Mouse (Mus musculus): ENCODE measurements at regions not wholly inside any gene's neighbourhood (a gene's known extent, or its start where the extent isn't known, plus 50 kb on each side); places are given as distances from the start of the nearest gene placed in this dataset.

DNA sequence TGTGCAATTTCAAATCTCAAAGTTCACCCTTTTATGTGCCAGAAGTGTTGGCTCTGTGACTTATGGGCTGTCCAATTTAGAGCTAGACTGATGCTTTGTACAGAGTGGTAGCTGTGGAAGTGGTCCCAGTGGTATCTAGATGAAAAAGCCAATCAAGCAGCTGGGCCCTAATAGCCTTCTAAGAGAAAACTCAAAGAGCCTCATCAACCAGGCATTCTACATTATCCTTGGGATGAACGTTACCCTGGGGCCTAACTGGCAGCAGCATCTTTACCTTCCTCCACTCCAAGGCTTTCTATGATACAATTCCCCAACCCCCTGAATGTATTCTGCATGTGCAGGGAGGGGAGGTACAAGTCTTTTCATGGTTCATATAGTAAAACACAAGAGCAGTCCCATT, 140.4 kb downstream of the Gm11146 start:
- DNase-seq (ENCODE audit: low read depth, low spot score) = no peak

GRCm38 (mm10) chr16:77459651-77460050, 142.2 kb downstream of the Gm11146 start:
- no peak for DNase-seq (ENCODE audit: low read depth, low spot score)

GRCm38 (mm10) chr16:77444647-77445046, 157.2 kb downstream of the Gm11146 start:
- no peak for DNase-seq (ENCODE audit: low read depth, low spot score)

DNA sequence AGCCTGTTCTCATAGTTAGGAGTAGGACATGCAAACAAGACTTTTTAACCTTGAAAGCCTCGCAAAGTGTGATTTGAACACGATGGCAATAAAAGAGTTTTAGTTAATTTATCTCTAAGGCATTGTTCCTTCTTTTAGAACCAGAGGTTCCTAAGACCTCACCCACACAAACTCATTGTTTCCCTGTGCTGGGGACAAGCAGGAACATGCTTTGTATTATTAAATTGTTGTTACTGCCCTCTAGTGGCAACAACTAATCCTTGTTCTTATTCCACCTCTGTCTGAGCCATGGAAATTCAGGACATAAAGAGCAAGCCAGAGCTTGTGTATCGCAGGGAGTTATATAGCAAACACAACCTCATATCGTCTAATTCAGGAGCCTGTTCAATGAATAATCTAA, 157.9 kb downstream of the Gm11146 start:
- peak; percentile 16 for DNase-seq (ENCODE audit: low read depth, low spot score)

- DNase-seq (ENCODE audit: low read depth, low spot score) = no peak
Measured at GRCm38 (mm10) chr16:77443318-77443717, 158.6 kb downstream of the Gm11146 start.

DNA sequence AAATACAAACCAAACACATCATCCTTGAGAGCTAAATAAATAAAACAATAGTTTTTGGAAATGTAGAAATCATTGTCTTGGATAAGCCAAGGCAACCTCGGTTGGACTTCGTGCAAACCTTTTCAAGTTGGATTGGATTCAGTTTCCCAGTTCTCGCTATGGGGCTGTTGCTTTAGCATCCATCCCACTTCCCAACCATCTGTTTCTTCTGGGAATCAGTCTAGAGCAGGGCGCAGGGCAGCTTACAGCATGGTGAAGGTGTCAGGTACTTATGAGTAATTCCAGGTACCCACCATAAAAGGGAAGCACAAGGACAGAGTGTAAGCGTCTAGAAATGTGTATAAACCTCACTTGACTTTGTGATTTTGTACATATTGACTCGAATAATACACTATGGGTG, 159.0 kb downstream of the Gm11146 start:
- no peak for DNase-seq (ENCODE audit: low read depth, low spot score)

DNA sequence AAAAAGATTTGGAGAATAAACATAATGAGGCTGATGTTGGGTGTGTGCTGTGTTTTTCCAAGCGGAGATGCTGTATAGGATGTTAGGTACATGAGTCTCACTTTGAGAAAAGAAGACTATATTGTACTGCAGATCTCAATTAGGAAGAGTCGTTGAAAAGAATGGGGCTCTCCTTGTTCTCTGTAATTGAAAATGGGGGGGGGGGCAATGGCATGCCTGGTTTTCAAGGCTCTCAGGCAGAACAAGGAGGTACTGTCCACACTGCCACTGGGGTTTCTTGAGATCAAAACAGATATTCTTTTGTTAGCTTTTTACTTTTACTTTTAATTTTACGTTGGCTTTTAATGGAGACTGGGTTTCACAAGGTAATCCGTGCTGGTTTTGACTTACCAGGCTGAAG, 170.5 kb downstream of the Gm11146 start:
- no peak for DNase-seq (ENCODE audit: low read depth, low spot score)

DNA sequence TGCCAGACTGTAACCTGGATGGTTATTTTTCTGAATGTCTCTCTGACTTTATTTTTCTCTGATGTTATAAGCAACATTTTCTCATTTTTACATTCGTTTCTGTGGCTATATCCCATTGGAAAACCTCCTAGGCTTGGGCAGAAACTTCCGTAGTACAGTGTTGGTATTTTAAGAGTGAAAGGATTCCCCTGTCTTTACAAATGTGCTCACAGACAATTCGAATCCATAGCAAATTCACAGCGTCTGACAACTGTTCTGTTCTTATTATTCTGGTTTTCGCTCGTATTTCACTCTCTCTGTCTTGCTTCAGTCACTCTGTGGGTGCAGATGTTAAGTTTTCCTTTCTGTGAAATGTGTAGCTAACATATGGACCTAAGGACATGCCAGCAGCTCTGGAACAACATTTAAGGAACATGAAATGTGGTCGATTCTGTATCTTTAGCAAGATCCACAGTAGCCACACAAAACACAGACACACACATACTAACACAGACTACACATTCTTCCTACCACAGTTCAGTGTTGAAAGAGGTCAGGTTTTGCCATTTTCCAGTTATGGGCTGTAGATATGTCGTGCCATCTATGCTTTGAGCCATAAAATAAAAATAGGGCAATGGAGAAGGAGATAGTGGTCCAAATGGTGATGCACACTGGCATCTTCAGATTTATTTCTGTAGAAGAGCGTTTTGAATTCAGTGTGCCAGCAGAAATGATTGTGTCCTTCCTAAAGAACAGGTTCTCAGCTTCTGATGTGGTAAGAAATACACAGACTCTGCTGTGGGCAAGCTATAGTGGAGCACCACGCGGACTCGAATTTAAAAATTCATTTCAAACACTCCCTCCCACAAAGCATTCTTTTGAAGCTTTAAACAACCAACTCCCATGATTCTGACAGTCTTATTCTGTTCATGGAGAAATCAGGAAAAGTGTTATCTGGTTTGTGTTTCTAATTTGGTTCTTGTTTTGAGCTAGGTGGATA, 179.2 kb downstream of the Gm11146 start:
- no peak for DNase-seq (ENCODE audit: low read depth, low spot score)

DNA sequence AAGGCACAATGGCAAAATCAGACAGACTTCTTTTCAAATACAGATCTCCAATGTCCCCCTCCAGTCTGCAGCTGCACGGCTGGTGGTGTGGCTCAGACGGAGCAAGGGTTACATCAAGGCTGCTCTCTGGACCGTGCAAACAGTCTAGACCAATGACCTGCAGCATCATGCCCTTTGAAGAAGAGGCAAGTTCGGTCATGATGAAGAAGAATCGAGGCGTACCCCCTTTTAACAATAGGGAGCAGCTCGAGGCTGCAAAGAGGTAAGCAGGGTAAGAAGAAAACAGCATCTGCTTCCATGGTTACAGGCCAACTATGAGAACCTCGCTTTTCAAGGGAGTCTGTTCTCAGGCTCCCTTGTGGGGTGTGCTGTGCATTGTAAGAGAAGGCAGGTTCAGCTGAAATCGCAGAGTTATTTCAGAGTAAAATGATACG, 180.3 kb downstream of the Gm11146 start:
- DNase-seq (ENCODE audit: low read depth, low spot score) = no peak

GRCm38 (mm10) chr16:77421001-77421400, 180.9 kb downstream of the Gm11146 start:
- DNase-seq (ENCODE audit: low read depth, low spot score) = no peak

GRCm38 (mm10) chr16:77420136-77420860, 181.6 kb downstream of the Gm11146 start:
- DNase-seq (ENCODE audit: low read depth, low spot score) = no peak

DNA sequence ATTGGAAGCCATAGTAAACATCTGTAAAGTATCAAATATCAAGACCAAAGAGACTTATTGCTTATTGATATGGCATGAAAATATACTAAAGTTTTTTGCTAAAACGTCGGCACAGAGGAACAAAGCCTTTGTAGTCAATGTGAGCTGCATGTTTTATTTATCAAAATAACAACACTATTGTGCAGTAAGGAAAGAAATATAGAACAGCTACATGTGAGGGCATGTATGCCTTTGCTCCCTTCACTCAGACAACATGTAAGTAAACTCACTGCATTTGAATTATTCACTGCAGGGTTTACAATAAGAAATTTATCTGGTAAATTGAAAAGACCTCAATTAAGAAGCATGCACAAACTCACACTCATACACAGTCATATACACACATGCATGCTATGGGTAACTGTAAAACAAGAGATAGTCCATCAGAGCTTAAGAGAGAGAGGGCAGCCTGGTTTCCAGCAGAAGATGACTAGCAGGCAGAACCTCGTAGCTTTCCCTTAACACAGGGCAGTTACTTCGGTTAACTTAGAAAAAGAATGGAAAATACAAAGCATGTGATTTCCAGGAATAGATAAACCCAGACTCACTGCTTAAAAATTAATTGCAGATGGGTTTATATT, 182.7 kb downstream of the Gm11146 start:
- no peak for DNase-seq (ENCODE audit: low read depth, low spot score)

DNA sequence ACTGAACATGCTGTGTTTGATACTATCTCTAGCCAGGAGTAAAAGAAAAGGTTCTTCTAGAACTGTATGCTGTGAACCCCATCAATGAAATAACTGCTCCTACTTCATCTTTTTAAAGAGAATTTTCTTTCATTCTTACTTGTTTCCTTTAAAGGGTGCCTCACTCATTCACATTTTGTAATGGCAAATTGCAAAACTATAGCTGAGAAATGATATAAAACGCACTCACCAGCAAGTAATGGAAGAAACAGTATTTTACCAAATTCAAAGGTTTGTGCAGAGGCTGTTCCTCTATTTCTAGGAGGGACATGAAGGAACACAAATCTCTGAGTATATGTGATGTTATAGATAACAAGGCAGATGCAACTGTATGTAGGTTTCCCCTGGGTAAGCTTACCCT, 183.4 kb downstream of the Gm11146 start:
- DNase-seq (ENCODE audit: low read depth, low spot score) = no peak

GRCm38 (mm10) chr16:77417791-77418190, 184.1 kb downstream of the Gm11146 start:
- DNase-seq (ENCODE audit: low read depth, low spot score) = no peak

GRCm38 (mm10) chr16:77414562-77414961, 187.3 kb downstream of the Gm11146 start:
- DNase-seq (ENCODE audit: low read depth, low spot score) = no peak

DNA sequence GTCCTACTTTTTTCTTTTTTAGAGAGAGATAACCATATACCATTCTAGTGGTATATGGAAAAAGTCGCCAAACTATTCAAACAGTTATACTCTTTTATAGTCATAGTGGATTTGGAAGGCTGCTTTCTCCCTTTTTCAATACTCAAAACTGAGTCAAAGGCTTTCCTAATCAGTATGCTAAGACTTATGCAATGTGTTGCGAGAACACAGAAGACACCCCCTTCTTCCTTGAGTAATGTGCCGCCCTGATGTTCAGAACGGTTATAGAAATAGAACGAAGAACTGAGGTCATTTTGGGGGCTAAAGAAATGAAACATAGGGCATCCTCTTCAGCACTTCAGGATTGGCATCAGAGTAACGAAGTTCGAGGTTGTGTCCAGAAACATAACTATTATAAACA, 192.7 kb downstream of the Gm11146 start:
- no peak for DNase-seq (ENCODE audit: low read depth, low spot score)

DNA sequence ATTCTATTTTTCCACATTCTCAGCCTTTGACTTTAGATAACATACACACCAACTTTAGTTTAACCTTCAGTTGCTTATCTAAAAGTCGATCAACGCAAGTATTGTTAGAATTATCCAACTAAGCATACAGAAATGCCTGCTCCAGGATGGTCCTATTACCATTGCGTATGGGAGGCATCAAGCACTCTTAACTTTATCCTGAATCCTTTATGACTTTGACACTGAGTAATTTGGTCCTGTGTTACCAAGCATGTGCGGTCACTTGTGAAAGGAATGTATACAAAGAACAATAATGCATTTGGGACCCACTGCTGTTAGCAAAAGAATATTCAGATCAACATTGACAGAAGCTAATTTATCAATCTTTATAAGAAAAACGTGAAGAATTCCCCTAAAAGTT, 194.9 kb downstream of the Gm11146 start:
- DNase-seq (ENCODE audit: low read depth, low spot score) = no peak

- no peak for DNase-seq (ENCODE audit: low read depth, low spot score)
Measured at GRCm38 (mm10) chr16:77405859-77406258, 196.0 kb downstream of the Gm11146 start.

GRCm38 (mm10) chr16:77405181-77405818, 196.6 kb downstream of the Gm11146 start:
- no peak for DNase-seq (ENCODE audit: low read depth, low spot score)

- no peak for DNase-seq (ENCODE audit: low read depth, low spot score)
Measured at GRCm38 (mm10) chr16:77402711-77403280, 199.1 kb downstream of the Gm11146 start.

DNA sequence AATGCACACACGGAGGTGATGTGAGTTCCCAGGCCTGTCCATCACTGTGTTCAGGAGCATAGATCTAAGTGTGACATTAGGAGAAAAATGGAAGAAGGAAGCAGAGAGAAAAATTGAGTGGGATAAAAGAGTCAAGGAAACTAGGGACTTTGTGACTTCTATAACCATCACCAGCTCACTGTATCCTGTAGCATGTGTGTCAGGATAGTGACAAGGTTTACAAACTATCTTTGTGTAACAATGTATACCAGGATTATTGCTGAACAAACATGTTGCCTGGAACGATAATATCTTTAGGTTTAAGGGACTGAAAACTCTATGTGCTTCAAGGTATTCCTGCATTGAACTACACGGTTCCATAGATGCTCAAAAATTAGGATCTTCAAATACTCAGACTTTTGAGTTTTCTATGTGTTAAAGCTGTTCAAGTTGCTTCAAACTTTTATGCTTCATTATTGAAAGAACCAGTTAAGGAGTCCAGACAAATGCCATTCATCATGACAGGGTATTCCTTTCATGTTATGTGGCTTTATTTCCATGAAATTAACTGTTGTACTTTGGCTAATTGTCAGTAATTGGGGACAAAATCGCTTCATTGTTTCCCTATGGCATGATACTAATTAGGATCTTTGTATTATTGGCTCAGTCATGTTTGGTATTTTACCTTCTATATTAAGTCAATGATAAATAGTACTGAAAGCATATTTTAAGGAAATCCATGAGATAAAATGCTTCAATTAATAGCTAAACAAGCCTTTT, 200.5 kb downstream of the Gm11146 start:
- no peak for DNase-seq (ENCODE audit: low read depth, low spot score)

Data from CD4-positive helper T cell, adult 2 months (primary cell).